Mouse (Mus musculus): ENCODE measurements at regions not wholly inside any gene's neighbourhood (a gene's known extent, or its start where the extent isn't known, plus 50 kb on each side); places are given as distances from the start of the nearest gene placed in this dataset.
"Not testable (repeated sequence)": the region's sequence is repeated elsewhere in the genome, so short reads cannot be mapped to it uniquely, and the experiment has no call there.

- DNase-seq, result no peak
Measured at GRCm38 (mm10) chr12:19125541-19125940, 611.2 kb downstream of the 5730507C01Rik start.

- DNase-seq, result peak; percentile 19 to 32
Measured at GRCm38 (mm10) chr12:19175631-19176030, 661.3 kb downstream of the 5730507C01Rik start.

- DNase-seq, result no peak
Measured at GRCm38 (mm10) chr12:19192396-19192795, 678.1 kb downstream of the 5730507C01Rik start.

GRCm38 (mm10) chr12:19193041-19193440, 678.7 kb downstream of the 5730507C01Rik start:
- DNase-seq, result not testable (repeated sequence)

GRCm38 (mm10) chr12:19223996-19224395, 709.7 kb downstream of the 5730507C01Rik start:
- DNase-seq, result not testable (repeated sequence)

- DNase-seq, result peak; percentile 39
Measured at GRCm38 (mm10) chr12:19246731-19247130, 707.6 kb upstream of the Gm21863 start.

GRCm38 (mm10) chr12:19288271-19288890, 665.9 kb upstream of the Gm21863 start:
- peak; percentile 79 to 83 for DNase-seq

- DNase-seq, result peak; percentile 8 to 14
Measured at GRCm38 (mm10) chr12:19289038-19289437, 665.3 kb upstream of the Gm21863 start.

- not testable (repeated sequence) for DNase-seq
Measured at GRCm38 (mm10) chr12:19292068-19292770, 662.1 kb upstream of the Gm21863 start.

Measured in kidney, postnatal 4 days (tissue).